In the genomic region with DNA sequence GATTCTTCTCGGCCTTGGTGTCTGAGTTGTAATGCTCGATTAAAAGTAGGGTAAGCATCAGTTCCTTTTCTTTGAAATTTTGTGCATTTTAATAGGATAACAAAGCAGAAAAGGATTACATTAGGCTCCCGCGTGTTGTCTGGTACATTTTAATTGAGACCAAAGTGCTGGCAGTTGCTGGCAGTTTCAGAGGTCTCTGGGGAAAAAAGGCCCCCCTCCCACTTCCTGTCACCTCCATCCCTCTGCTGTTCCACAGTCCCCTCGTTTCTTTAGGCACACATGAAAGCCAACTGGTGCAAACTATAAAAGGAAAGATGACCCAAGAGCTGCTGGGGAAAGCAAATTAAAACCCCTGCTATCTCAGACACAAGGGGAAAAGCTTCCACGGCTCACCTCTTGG, we compare ENCODE assay signal across 18 mouse cellular contexts. TPM values are rescaled to one million over a fixed set of nuclear protein-coding genes. Genes with fewer than 3 reads are reported as not detected.
DNase-seq lines count a peak whose midpoint lies in the region; ATAC-seq lines count a peak whose summit lies in the region.
"Had no signal": no experiment of that assay in that cellular context is flagged by ENCODE, and none has a peak within 500 bp of the region (broad histone marks: within the 10 kb centered on the region; RNA-seq: fewer than 3 reads in every experiment).

No protein-coding gene starts in this region.

- no peak overlapping the region for H3K9ac ChIP-seq in hindbrain, embryonic 12.5 days
- H3K9ac ChIP-seq in neural tube, embryonic 13.5 days = no peak overlapping the region
- no peak overlapping the region for H3K9ac ChIP-seq in forebrain, embryonic 14.5 days (ENCODE audit: low read length)
- H3K9ac ChIP-seq: embryonic facial prominence, embryonic 13.5 days; lung, embryonic 14.5 days had no signal

- ATAC-seq in hindbrain, embryonic 12.5 days (ENCODE audit: low FRiP score) = no peak
- ATAC-seq in neural tube, embryonic 13.5 days (ENCODE audit: low read depth) = no peak
- ATAC-seq in forebrain, embryonic 14.5 days = no peak
- ATAC-seq: intestine, embryonic 16.5 days had no signal

- H3K27ac ChIP-seq in hindbrain, embryonic 10.5 days = 0 out of 2 replicates have a peak overlapping the region, but pooled peaks have one; percentile 56
- H3K27ac ChIP-seq in hindbrain, embryonic 12.5 days = no peak overlapping the region
- peak overlapping the region; percentile 6; the same call in 1 of the 2 replicates for H3K27ac ChIP-seq in neural tube, embryonic 13.5 days (replicated peaks)
- peak overlapping the region; percentile 5; the same call in 1 of the 2 replicates for H3K27ac ChIP-seq in forebrain, embryonic 14.5 days (ENCODE audit: low read depth, low read length)
- H3K27ac ChIP-seq: embryonic facial prominence, embryonic 13.5 days; heart, adult 2 months had no signal

- H3K9me3 ChIP-seq in hindbrain, embryonic 10.5 days = no peaks in the 10 kb centered on the region
- no peaks in the 10 kb centered on the region for H3K9me3 ChIP-seq in hindbrain, embryonic 12.5 days (replicated peaks)
- H3K9me3 ChIP-seq in neural tube, embryonic 13.5 days = no peaks in the 10 kb centered on the region
- no peaks in the 10 kb centered on the region for H3K9me3 ChIP-seq in forebrain, embryonic 14.5 days (replicated peaks; ENCODE audit: control insufficient read depth, low read length)
- H3K9me3 ChIP-seq: embryonic facial prominence, embryonic 13.5 days had no signal

- no peaks in the 10 kb centered on the region for H3K36me3 ChIP-seq in hindbrain, embryonic 10.5 days
- no peaks in the 10 kb centered on the region for H3K36me3 ChIP-seq in hindbrain, embryonic 12.5 days
- 0 out of 2 replicates have a peak, but pooled peaks cover 3% of the 10 kb centered on the region for H3K36me3 ChIP-seq in neural tube, embryonic 13.5 days
- H3K36me3 ChIP-seq in forebrain, embryonic 14.5 days (ENCODE audit: control insufficient read depth, insufficient read depth, low read length) = no peaks in the 10 kb centered on the region
- H3K36me3 ChIP-seq: embryonic facial prominence, embryonic 13.5 days had no signal

- H3K4me2 ChIP-seq in hindbrain, embryonic 12.5 days (replicated peaks) = no peak overlapping the region
- H3K4me2 ChIP-seq in neural tube, embryonic 13.5 days = no peak overlapping the region
- no peak overlapping the region for H3K4me2 ChIP-seq in forebrain, embryonic 14.5 days (ENCODE audit: low read length)
- H3K4me2 ChIP-seq: embryonic facial prominence, embryonic 13.5 days; liver, embryonic 11.5 days; lung, embryonic 14.5 days had no signal

- H3K4me3 ChIP-seq in hindbrain, embryonic 10.5 days = no peak overlapping the region
- H3K4me3 ChIP-seq in hindbrain, embryonic 12.5 days = no peak overlapping the region
- H3K4me3 ChIP-seq in neural tube, embryonic 13.5 days = no peak overlapping the region
- no peak overlapping the region for H3K4me3 ChIP-seq in forebrain, embryonic 14.5 days (ENCODE audit: low read depth, low read length)
- H3K4me3 ChIP-seq: embryonic facial prominence, embryonic 13.5 days; heart, adult 2 months had no signal

- peaks cover 37% of the 10 kb centered on the region for H3K4me1 ChIP-seq in hindbrain, embryonic 10.5 days (replicated peaks)
- H3K4me1 ChIP-seq in hindbrain, embryonic 12.5 days = peaks cover 27% of the 10 kb centered on the region
- H3K4me1 ChIP-seq in neural tube, embryonic 13.5 days (replicated peaks) = peaks cover 34% of the 10 kb centered on the region
- H3K4me1 ChIP-seq in forebrain, embryonic 14.5 days (ENCODE audit: control insufficient read depth, insufficient read depth, low read length) = peaks cover 20% of the 10 kb centered on the region

- WGBS in hindbrain, embryonic 10.5 days = 40% methylated on average over 6 of the region's 6 CpGs
- WGBS in hindbrain, embryonic 12.5 days = 35% methylated on average over 6 of the region's 6 CpGs
- WGBS in neural tube, embryonic 13.5 days = 32% methylated on average over 6 of the region's 6 CpGs
- 2% methylated on average over 6 of the region's 6 CpGs for WGBS in forebrain, embryonic 14.5 days

- DNase-seq in hindbrain, embryonic 10.5 days (ENCODE audit: low spot score) = no peak
- no peak for DNase-seq in neural tube, embryonic 10.5 days (ENCODE audit: extremely low spot score, low spot score)
- DNase-seq in forebrain, embryonic 14.5 days (ENCODE audit: low spot score) = peak; percentile 65
- DNase-seq in thymus, postnatal 25 days = peak; percentile 15
- DNase-seq in urinary bladder, postnatal 14 days (ENCODE audit: low spot score) = no peak
- DNase-seq: adrenal gland, adult 2 months; cerebellum, adult 9-10 months; gastrocnemius, postnatal 10 days; heart, adult 2 months; heart, postnatal 4 days; kidney, postnatal 25 days; layer of hippocampus, adult 9-11 months; lung, embryonic 14.5 days had no signal

- H3K27me3 ChIP-seq in hindbrain, embryonic 10.5 days (ENCODE audit: insufficient read depth, poor library complexity, severe bottlenecking) = no peaks in the 10 kb centered on the region
- no peaks in the 10 kb centered on the region for H3K27me3 ChIP-seq in hindbrain, embryonic 12.5 days
- no peaks in the 10 kb centered on the region for H3K27me3 ChIP-seq in neural tube, embryonic 13.5 days
- no peaks in the 10 kb centered on the region; the same call in 1 of the 2 replicates for H3K27me3 ChIP-seq in forebrain, embryonic 14.5 days (replicated peaks; ENCODE audit: control insufficient read depth, insufficient read depth, low read length)
- H3K27me3 ChIP-seq: embryonic facial prominence, embryonic 13.5 days had no signal

RNA-seq across cellular contexts. Expression of gene Tbcel, which starts 25.4 kb away (rescaled TPM):
- 3.3 and 3.5 TPM in 2 replicates for polyA plus RNA-seq in hindbrain, embryonic 10.5 days (2016; fragmentation: Nextera tagmentation; extraction: Ambion mirVana)
- polyA plus RNA-seq in hindbrain, embryonic 12.5 days (2016; fragmentation: Nextera tagmentation; extraction: Ambion mirVana) = 6.0 and 6.1 TPM in 2 replicates
- polyA plus RNA-seq in neural tube, embryonic 13.5 days (2015; fragmentation: Nextera tagmentation; extraction: Ambion mirVana) = 4.9 and 5.0 TPM in 2 replicates
- 5.4 and 5.6 TPM in 2 replicates for polyA plus RNA-seq in forebrain, embryonic 14.5 days (2014; fragmentation: Nextera tagmentation; extraction: Ambion mirVana)

Comparison
In these comparisons a context has a peak if more than half of its experiments do, and no peak if none do; other contexts are left out.
1. DNase-seq: peak in forebrain, embryonic 14.5 days (single experiment) and thymus, postnatal 25 days (single experiment); none in hindbrain, embryonic 10.5 days (single experiment), neural tube, embryonic 10.5 days (single experiment) and urinary bladder, postnatal 14 days (single experiment).